Mouse (Mus musculus) ES-Bruce4 (cell line): Measurements from ENCODE around the gene Chsy1. TPM values are rescaled to one million over a fixed set of nuclear protein-coding genes. Genes with fewer than 3 reads are reported as not detected.

Experiments
- H3K27ac ChIP-seq: 2 replicates; pipeline ENCODE4 v1.5.1; 2012; ENCODE audit warnings: low read length, inconsistent platforms; ENCODE audit not compliant: insufficient read depth
- H3K27me3 ChIP-seq: 2 replicates; pipeline ENCODE4 v1.6.1; 2012; ENCODE audit warnings: mild to moderate bottlenecking, low read length, inconsistent platforms; ENCODE audit not compliant: control insufficient read depth, poor library complexity, insufficient read depth, severe bottlenecking
- H3K36me3 ChIP-seq: 2 replicates; pipeline ENCODE4 v1.6.1; 2012; ENCODE audit warnings: inconsistent platforms, mild to moderate bottlenecking, low read length, moderate library complexity; ENCODE audit not compliant: control insufficient read depth, poor library complexity, insufficient read depth, severe bottlenecking
- H3K4me1 ChIP-seq: one replicate; pipeline ENCODE4 v1.8.1; 2011; ENCODE audit warnings: low read length; ENCODE audit not compliant: control insufficient read depth, insufficient read depth
- H3K4me3 ChIP-seq: 2 replicates; pipeline ENCODE4 v1.5.1; 2011; ENCODE audit warnings: low read depth, mild to moderate bottlenecking, low read length
- H3K9ac ChIP-seq: 2 replicates; pipeline ENCODE4 v1.6.1; 2012; ENCODE audit warnings: low read depth, mild to moderate bottlenecking, inconsistent platforms; ENCODE audit not compliant: poor library complexity, severe bottlenecking
- H3K9me3 ChIP-seq: replicated peaks from 2 replicates; pipeline ENCODE4 v1.6.1; 2012; ENCODE audit warnings: mild to moderate bottlenecking, low read length, inconsistent platforms; ENCODE audit not compliant: control insufficient read depth, poor library complexity, insufficient read depth, severe bottlenecking
- CTCF ChIP-seq: IDR thresholded peaks from one replicate; pipeline ENCODE4 v1.8.1; 2011; ENCODE audit warnings: low read depth, low read length
- EP300 ChIP-seq: IDR thresholded peaks from 2 replicates; pipeline ENCODE4 v1.6.1; 2011; ENCODE audit warnings: low read depth, low read length; ENCODE audit not compliant: insufficient read depth
- POLR2A ChIP-seq: IDR thresholded peaks from one replicate; pipeline ENCODE4 v1.8.1; 2011; ENCODE audit warnings: low read length; ENCODE audit not compliant: insufficient read depth
- polyA plus RNA-seq: library from polyadenylated mRNA; stranded (reverse); fragments of >200 nt; gene quantifications from 2 replicates; pipeline ENCODE4 v1.2.4, GENCODE M21; 2011; ENCODE audit warnings: low read depth; ENCODE audit not compliant: missing spikeins, insufficient read depth, insufficient read length

Gene Chsy1
- polyA plus RNA-seq, 1 experiment, result 25.8 TPM

GRCm38 (mm10) chr7:66080231-66080613 is 29.1 kb upstream of the Chsy1 start:
- Histone ChIP-seq H3K27me3 (no peaks in the 10 kb centered on the region), H3K9ac (peak overlapping the region; percentile 64), H3K36me3 (peaks cover 26% of the 10 kb centered on the region), H3K9me3 (no peaks in the 10 kb centered on the region), H3K27ac (no peak overlapping the region), H3K4me1 (no peaks in the 10 kb centered on the region), H3K4me3 (peak overlapping the region; percentile 63)
- no peak for TF ChIP-seq CTCF

GRCm38 (mm10) chr7:66083757-66084156 is 25.6 kb upstream of the Chsy1 start:
- Histone ChIP-seq H3K9ac (no peak overlapping the region), H3K4me3 (no peak overlapping the region), H3K36me3 (peaks cover 38% of the 10 kb centered on the region), H3K9me3 (no peaks in the 10 kb centered on the region), H3K27ac (no peak overlapping the region), H3K4me1 (no peaks in the 10 kb centered on the region), H3K27me3 (no peaks in the 10 kb centered on the region)
- TF ChIP-seq POLR2A (no peak), CTCF (no peak), EP300 (no peak)

- Histone ChIP-seq H3K27ac (no peak overlapping the region), H3K4me1 (no peaks in the 10 kb centered on the region), H3K4me3 (no peak overlapping the region), H3K27me3 (no peaks in the 10 kb centered on the region), H3K36me3 (peaks cover 45% of the 10 kb centered on the region), H3K9ac (no peak overlapping the region), H3K9me3 (no peaks in the 10 kb centered on the region)
- no peak for TF ChIP-seq CTCF
- no peak for TF ChIP-seq POLR2A
- TF ChIP-seq EP300, result no peak
Observed at GRCm38 (mm10) chr7:66084546-66084945, 24.8 kb upstream of the Chsy1 start.

- Histone ChIP-seq H3K9me3 (no peaks in the 10 kb centered on the region), H3K36me3 (peaks cover 38% of the 10 kb centered on the region)
- TF ChIP-seq POLR2A, result no peak
- no peak for TF ChIP-seq CTCF
- TF ChIP-seq EP300, result no peak
Observed at GRCm38 (mm10) chr7:66087652-66088051, 21.7 kb upstream of the Chsy1 start.

GRCm38 (mm10) chr7:66088077-66088476 is 21.2 kb upstream of the Chsy1 start:
- TF ChIP-seq EP300 (no peak), POLR2A (no peak), CTCF (no peak)
- Histone ChIP-seq H3K36me3 (peaks cover 37% of the 10 kb centered on the region), H3K27ac (no peak overlapping the region), H3K27me3 (no peaks in the 10 kb centered on the region), H3K9ac (no peak overlapping the region), H3K4me1 (no peaks in the 10 kb centered on the region), H3K4me3 (no peak overlapping the region), H3K9me3 (no peaks in the 10 kb centered on the region)

More at GRCm38 (mm10) chr7:66087652-66088051, 21.7 kb upstream of the Chsy1 start:
- H3K4me1 ChIP-seq, result no peaks in the 10 kb centered on the region
- H3K9ac ChIP-seq, result no peak overlapping the region
- no peak overlapping the region for H3K27ac ChIP-seq
- H3K27me3 ChIP-seq, result no peaks in the 10 kb centered on the region
- H3K4me3 ChIP-seq, result no peak overlapping the region

- Histone ChIP-seq H3K9ac (no peak overlapping the region), H3K27ac (no peak overlapping the region), H3K4me1 (no peaks in the 10 kb centered on the region), H3K36me3 (peaks cover 23% of the 10 kb centered on the region), H3K4me3 (no peak overlapping the region), H3K9me3 (no peaks in the 10 kb centered on the region), H3K27me3 (no peaks in the 10 kb centered on the region)
- peak; percentile 63; the same call in 1 of the 2 replicates for TF ChIP-seq EP300
- no peak for TF ChIP-seq POLR2A
- TF ChIP-seq CTCF, result no peak
Observed at GRCm38 (mm10) chr7:66090676-66091190, 18.6 kb upstream of the Chsy1 start.
